Mouse (Mus musculus): ENCODE data around the gene Spic. TPM values are rescaled to one million over a fixed set of nuclear protein-coding genes. Genes with fewer than 3 reads are reported as not detected.

The Spic gene
- polyA plus RNA-seq (2017; shearing (Covaris generic)), result 1 to 10 TPM; 2.6 to 5.5 TPM

DNA sequence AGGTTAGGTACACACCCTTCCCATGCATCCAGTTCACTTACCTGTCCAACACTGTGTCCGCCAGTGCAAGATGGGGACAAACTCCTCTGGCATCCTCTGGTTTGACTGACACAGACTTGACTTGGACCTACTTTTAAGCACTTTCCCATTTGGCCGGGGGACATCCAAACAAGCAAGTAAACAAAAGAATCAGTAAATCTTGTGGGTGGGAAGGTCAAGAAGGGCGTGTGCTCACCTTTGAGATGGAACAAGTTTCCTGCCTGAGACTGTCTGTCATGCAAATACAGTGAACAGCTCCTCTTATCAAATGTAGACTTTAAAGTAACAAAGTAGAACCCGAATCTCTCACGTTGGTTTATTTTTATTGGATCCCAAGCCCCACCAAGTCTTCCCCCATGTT, at the start of gene Spic:
TSS of gene Spic (minus strand) at position 91 of the 400 bp plus-strand sequence.

DNA sequence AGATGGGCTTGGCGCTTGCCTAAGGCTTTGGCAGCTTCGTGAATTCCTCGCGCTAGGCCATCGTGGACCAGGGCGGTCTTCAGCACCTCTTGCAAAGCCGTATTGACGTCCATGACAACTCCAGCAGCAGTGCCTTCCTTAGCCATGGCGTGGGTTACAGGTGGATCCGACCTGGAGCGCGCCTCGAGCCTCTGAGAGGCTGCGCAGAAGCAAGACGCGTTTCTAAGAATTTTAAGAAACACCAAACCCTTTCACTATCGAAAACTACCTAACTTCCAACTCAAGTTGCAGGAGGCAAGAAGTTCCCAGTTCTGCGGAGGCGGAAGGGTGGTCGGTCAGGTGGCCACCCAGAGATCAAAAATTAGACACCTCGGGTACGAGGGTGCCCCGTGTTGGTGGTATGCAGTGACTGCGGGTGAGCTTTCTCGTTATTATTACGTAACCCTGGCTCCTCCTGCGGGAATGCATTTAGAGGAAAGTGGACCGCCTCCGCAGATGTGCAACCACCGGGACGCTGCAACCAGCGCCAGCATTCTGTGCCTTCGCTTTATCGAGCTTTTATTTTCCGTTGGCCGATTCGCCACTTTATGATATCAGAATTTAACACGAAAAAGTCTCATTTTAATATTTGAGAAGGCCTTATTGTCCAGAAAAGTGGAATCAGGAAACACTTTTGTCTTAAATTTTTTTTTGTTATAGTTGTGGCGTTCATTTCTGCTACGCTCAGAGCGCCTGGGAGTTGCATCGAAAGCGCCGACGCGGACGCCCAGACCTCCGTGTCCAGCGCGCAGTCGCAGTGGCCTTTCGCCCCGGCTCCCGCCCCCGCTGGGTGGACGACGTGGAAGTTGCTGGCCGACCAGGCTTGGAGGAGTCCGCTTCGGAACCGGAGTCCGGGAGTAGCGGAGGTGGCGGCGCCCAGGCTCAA, 46.0 kb upstream of the Spic start, which contains the start of gene Arl1:
TSS of gene Arl1 (plus strand) at position 288 of the 925 bp plus-strand sequence.

Other genes with a start within 250 kb of the Spic start
- not detected for gene Sycp3, start 225.4 kb downstream of the Spic start, polyA plus RNA-seq (2017; shearing (Covaris generic))
- 10 to 100 TPM in 1 of 2 experiments, 1 to 10 TPM in 1; 4.7 to 13.8 TPM for gene Chpt1, start 180.9 kb downstream of the Spic start, polyA plus RNA-seq (2017; shearing (Covaris generic))
- gene Mybpc1, start 79.9 kb downstream of the Spic start, polyA plus RNA-seq (2017; shearing (Covaris generic)), result under 1 TPM in 1 of 2 experiments, not detected in 1; 0.29 TPM
- 10 to 100 TPM; 83.4 to 89.8 TPM for gene Arl1, start 45.8 kb upstream of the Spic start, polyA plus RNA-seq (2017; shearing (Covaris generic))
- gene Utp20, start 141.8 kb upstream of the Spic start, polyA plus RNA-seq (2017; shearing (Covaris generic)), result 10 to 100 TPM; 10.2 to 11.7 TPM
- gene Slc5a8, start 201.0 kb upstream of the Spic start, polyA plus RNA-seq (2017; shearing (Covaris generic)), result under 1 TPM in 1 of 2 experiments, not detected in 1; 0.09 TPM

Measured in activated CD4-positive, CD25-positive, alpha-beta regulatory T cell (primary cell).